Mouse (Mus musculus): ENCODE results near the gene Sstr3. TPM values are rescaled to one million over a fixed set of nuclear protein-coding genes. Genes with fewer than 3 reads are reported as not detected.

Sstr3 gene
- polyA plus RNA-seq, 1 experiment from 2014 or later: 0.18 TPM

DNA sequence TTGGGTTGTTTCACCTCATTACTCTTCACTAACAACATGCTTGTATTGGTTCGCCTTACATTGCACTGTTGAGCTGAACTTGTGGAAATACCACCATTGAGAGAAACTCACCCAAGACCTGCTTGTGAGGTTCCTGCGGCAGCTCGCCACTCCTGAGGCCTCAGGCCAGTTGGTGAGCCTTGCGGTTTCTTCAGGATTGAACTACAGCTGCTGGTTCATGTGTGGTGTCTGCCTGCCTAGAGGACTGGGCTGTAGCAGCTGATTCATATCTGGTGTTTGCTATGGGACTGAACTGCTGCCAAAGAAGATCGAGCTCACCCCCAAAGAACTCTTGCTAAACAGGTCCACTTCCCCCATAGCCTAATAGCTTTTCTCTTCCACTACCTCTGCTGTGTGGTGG, 39.7 kb downstream of the Sstr3 start:
- DNase-seq: no peak
- H3K9ac ChIP-seq (replicated peaks; ENCODE audit: low read length): no peak overlapping the region
- WGBS: 92% methylated on average over 5 of the region's 5 CpGs
- H3K4me3 ChIP-seq (replicated peaks; ENCODE audit: low read depth, low read length): no peak overlapping the region
- no peaks in the 10 kb centered on the region for H3K27me3 ChIP-seq (ENCODE audit: control insufficient read depth, insufficient read depth, low read length)
- ATAC-seq (ENCODE audit: low FRiP score, low TSS enrichment): no peak
- peaks cover 5% of the 10 kb centered on the region; the same call in 1 of the 2 replicates for H3K9me3 ChIP-seq (ENCODE audit: control insufficient read depth, low read length)
- H3K4me1 ChIP-seq (ENCODE audit: control insufficient read depth, insufficient read depth, low read length): peaks cover 1% of the 10 kb centered on the region
- H3K36me3 ChIP-seq (ENCODE audit: control insufficient read depth, insufficient read depth, low read length): no peaks in the 10 kb centered on the region
- H3K27ac ChIP-seq (replicated peaks; ENCODE audit: low read depth, low read length): no peak overlapping the region
- H3K4me2 ChIP-seq (ENCODE audit: low read length): no peak overlapping the region

DNA sequence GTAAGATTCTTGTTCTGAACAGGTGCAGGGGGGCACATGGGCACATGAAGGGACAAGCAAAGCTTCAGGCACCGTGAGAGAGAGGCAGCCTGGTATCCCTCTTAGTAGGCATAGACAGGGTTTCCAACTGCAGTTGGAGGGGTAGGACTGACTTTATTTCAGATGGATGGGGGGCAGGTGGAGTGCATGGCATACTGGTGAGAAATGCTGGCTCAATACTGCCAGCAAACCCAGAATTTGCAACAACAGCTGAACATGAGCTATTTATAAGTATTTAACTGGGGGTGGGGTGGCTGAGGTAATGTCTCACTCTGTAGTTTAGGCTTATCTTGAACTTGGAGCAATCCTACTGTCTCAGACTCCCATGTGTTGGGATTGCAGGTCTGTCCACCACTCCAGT, 40.5 kb downstream of the Sstr3 start:
- no peaks in the 10 kb centered on the region for H3K4me1 ChIP-seq (ENCODE audit: control insufficient read depth, insufficient read depth, low read length)
- H3K4me3 ChIP-seq (replicated peaks; ENCODE audit: low read depth, low read length): no peak overlapping the region
- DNase-seq (no peak), ATAC-seq (ENCODE audit: low FRiP score, low TSS enrichment) (no peak)
- no peaks in the 10 kb centered on the region for H3K36me3 ChIP-seq (ENCODE audit: control insufficient read depth, insufficient read depth, low read length)
- H3K27ac ChIP-seq (replicated peaks; ENCODE audit: low read depth, low read length): no peak overlapping the region
- no peaks in the 10 kb centered on the region for H3K27me3 ChIP-seq (ENCODE audit: control insufficient read depth, insufficient read depth, low read length)
- WGBS: 87% methylated on average over 1 of the region's 1 CpGs
- no peak overlapping the region for H3K9ac ChIP-seq (replicated peaks; ENCODE audit: low read length)
- H3K4me2 ChIP-seq (ENCODE audit: low read length): no peak overlapping the region
- H3K9me3 ChIP-seq (ENCODE audit: control insufficient read depth, low read length): peaks cover 5% of the 10 kb centered on the region; the same call in 1 of the 2 replicates

DNA sequence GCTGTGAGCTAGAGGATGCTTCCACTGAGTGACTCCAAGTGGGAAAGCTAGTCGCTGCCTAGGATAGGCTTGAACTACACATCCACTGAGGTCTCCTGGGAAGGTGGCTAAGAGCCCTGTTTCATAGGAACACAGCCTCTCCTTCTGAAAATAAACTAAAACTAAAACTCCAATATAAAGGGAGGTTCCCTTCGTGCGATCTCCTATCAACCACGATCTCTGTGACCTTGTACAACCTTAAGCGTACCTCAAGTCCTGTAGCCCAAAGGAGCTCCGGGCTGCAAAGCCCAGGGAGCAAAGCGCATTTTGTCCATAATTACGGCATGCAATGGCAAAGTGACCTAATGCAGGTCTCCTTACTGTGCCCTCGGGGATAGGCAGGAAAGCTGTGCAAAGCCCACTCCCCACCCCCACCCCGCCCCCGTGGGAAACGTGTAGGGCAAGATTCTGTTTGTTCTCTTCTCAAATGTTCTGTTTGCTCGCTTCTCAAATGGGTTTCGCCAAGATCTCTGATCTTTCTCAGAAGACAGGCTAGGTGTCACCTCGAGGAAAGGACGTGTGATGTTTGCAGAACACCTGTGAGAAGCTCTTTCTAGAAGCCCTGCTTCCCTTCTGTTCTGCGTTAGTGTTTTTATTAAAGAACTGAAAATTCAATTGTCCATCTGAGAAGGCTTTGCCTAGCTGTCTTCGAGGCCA, 41.9 kb downstream of the Sstr3 start:
- no peak overlapping the region for H3K4me2 ChIP-seq (ENCODE audit: low read length)
- H3K9ac ChIP-seq (replicated peaks; ENCODE audit: low read length): no peak overlapping the region
- peaks cover 5% of the 10 kb centered on the region; the same call in 1 of the 2 replicates for H3K9me3 ChIP-seq (ENCODE audit: control insufficient read depth, low read length)
- 87% methylated on average over 18 of the region's 18 CpGs for WGBS
- H3K36me3 ChIP-seq (ENCODE audit: control insufficient read depth, insufficient read depth, low read length): no peaks in the 10 kb centered on the region
- H3K27me3 ChIP-seq (ENCODE audit: control insufficient read depth, insufficient read depth, low read length): no peaks in the 10 kb centered on the region
- ATAC-seq (ENCODE audit: low FRiP score, low TSS enrichment) (no peak), DNase-seq (no peak)
- H3K27ac ChIP-seq (replicated peaks; ENCODE audit: low read depth, low read length): no peak overlapping the region
- no peaks in the 10 kb centered on the region for H3K4me1 ChIP-seq (ENCODE audit: control insufficient read depth, insufficient read depth, low read length)
- H3K4me3 ChIP-seq (replicated peaks; ENCODE audit: low read depth, low read length): no peak overlapping the region

DNA sequence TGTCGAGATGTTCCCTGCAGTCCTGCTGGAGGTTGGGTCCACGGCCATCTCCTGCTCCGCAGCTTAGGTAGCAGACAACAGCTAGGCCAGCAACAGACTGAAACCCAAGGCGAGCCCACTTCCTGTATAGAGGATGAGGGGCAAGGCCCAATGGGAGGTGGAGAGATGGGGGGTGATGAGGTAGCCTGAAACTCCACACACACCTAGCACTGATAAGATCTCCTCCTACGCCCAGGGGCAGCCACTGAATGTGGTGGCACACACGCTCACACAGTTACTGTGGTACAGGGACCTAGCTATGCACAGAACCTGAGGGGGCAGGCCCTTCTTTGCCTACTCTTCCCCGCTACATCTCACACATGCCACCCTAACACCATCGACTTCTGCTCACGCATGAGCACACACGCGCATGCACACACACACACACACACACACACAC, 49.5 kb downstream of the Sstr3 start, which contains the start of gene Il2rb:
Gene Il2rb (minus strand): TSS at position 304 of the 439 bp plus-strand sequence.
- Histone ChIP-seq H3K36me3 (ENCODE audit: control insufficient read depth, insufficient read depth, low read length) (no peaks in the 10 kb centered on the region), H3K9me3 (ENCODE audit: control insufficient read depth, low read length) (no peaks in the 10 kb centered on the region), H3K4me3 (replicated peaks; ENCODE audit: low read depth, low read length) (no peak within 1 kb of the TSS), H3K4me1 (ENCODE audit: control insufficient read depth, insufficient read depth, low read length) (no peaks in the 10 kb centered on the region), H3K4me2 (ENCODE audit: low read length) (no peak within 1 kb of the TSS), H3K27me3 (ENCODE audit: control insufficient read depth, insufficient read depth, low read length) (no peaks in the 10 kb centered on the region), H3K9ac (replicated peaks; ENCODE audit: low read length) (no peak within 1 kb of the TSS), H3K27ac (replicated peaks; ENCODE audit: low read depth, low read length) (no peak within 1 kb of the TSS)
- no peak for DNase-seq
- 93% methylated on average over 11 of the region's 11 CpGs for WGBS
- no peak for ATAC-seq (ENCODE audit: low FRiP score, low TSS enrichment)

DNA sequence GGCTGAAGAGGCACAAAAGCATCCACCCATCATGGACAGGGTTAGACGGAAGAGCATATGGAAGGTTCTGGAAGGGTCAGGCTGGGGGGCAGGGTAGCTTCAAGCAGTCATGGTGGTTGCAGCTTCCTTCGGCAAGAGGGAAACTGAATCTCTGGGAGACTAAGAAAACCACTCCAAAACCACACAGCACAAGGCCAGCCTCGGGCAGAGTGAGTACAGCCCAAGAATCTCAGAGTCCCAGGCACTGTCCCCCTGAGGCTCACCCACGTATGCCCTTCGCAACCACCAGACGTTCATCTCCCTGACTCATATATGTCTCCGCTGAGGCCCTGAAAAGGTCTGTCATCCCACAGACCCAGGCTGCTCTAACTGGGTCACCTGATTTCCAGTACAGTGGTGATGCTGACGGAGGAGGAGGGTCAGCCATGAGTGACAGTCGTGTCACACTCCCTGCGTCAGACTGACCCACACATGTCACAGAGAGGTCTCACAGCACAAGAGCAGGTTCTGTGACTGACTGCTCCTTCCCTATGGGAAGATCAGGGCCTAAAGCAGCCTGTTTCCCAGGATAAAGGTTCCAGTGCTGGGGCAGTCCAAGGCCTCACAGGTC, 51.0 kb downstream of the Sstr3 start:
- H3K9me3 ChIP-seq (ENCODE audit: control insufficient read depth, low read length): no peaks in the 10 kb centered on the region
- no peak overlapping the region for H3K27ac ChIP-seq (replicated peaks; ENCODE audit: low read depth, low read length)
- no peak overlapping the region for H3K4me3 ChIP-seq (replicated peaks; ENCODE audit: low read depth, low read length)
- H3K9ac ChIP-seq (replicated peaks; ENCODE audit: low read length): no peak overlapping the region
- WGBS: 85% methylated on average over 10 of the region's 10 CpGs
- H3K36me3 ChIP-seq (ENCODE audit: control insufficient read depth, insufficient read depth, low read length): no peaks in the 10 kb centered on the region
- no peaks in the 10 kb centered on the region for H3K27me3 ChIP-seq (ENCODE audit: control insufficient read depth, insufficient read depth, low read length)
- no peak for DNase-seq
- no peak for ATAC-seq (ENCODE audit: low FRiP score, low TSS enrichment)
- no peaks in the 10 kb centered on the region for H3K4me1 ChIP-seq (ENCODE audit: control insufficient read depth, insufficient read depth, low read length)
- no peak overlapping the region for H3K4me2 ChIP-seq (ENCODE audit: low read length)

DNA sequence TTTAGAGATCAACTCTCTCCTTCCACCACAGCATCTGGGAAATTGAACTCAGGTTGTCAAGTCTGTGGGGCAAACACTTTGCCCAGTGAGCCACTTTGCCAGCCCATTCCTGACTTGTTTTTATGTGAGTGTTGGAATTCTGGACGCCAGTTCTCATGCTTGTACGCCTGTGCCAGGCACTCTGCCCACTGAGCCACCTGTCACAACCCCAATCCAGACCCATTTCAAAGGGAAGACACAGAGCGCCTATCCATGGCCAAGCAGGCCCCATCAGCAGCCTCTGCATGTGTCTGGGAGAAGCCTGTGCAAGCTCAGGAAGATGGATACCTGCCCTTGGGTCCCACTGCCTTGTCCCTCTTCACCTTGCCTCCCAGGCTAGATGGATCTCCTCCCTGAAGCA, 53.2 kb downstream of the Sstr3 start:
- no peak for DNase-seq
- no peak overlapping the region for H3K9ac ChIP-seq (replicated peaks; ENCODE audit: low read length)
- H3K4me1 ChIP-seq (ENCODE audit: control insufficient read depth, insufficient read depth, low read length): no peaks in the 10 kb centered on the region
- no peak for ATAC-seq (ENCODE audit: low FRiP score, low TSS enrichment)
- H3K4me3 ChIP-seq (replicated peaks; ENCODE audit: low read depth, low read length): no peak overlapping the region
- H3K27me3 ChIP-seq (ENCODE audit: control insufficient read depth, insufficient read depth, low read length): no peaks in the 10 kb centered on the region
- no peak overlapping the region for H3K27ac ChIP-seq (replicated peaks; ENCODE audit: low read depth, low read length)
- 76% methylated on average over 3 of the region's 3 CpGs for WGBS
- no peak overlapping the region for H3K4me2 ChIP-seq (ENCODE audit: low read length)
- no peaks in the 10 kb centered on the region for H3K36me3 ChIP-seq (ENCODE audit: control insufficient read depth, insufficient read depth, low read length)
- no peaks in the 10 kb centered on the region for H3K9me3 ChIP-seq (ENCODE audit: control insufficient read depth, low read length)

DNA sequence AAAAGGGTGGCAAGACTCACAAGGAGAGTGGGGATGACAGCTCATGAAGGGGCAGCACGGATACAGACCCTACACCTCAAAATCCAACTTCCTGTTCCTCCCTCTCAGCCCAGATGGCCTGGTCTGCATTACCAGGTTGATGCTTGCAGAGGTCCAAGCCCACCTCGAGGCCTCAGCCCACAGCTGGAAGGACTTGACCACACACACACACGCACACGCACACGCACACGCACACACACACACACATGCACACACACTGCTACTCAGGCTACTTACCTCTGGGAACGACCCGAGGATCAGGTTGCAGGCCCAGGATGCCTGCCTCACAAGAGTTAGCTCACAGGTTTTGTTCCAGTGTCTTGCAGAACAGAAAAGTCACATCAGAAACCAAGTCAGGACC, 54.6 kb downstream of the Sstr3 start:
- no peak for ATAC-seq (ENCODE audit: low FRiP score, low TSS enrichment)
- no peak for DNase-seq
- Histone ChIP-seq H3K9me3 (ENCODE audit: control insufficient read depth, low read length) (no peaks in the 10 kb centered on the region), H3K4me3 (replicated peaks; ENCODE audit: low read depth, low read length) (no peak overlapping the region), H3K4me1 (ENCODE audit: control insufficient read depth, insufficient read depth, low read length) (no peaks in the 10 kb centered on the region), H3K9ac (replicated peaks; ENCODE audit: low read length) (no peak overlapping the region), H3K27ac (replicated peaks; ENCODE audit: low read depth, low read length) (no peak overlapping the region), H3K4me2 (ENCODE audit: low read length) (no peak overlapping the region), H3K36me3 (ENCODE audit: control insufficient read depth, insufficient read depth, low read length) (no peaks in the 10 kb centered on the region), H3K27me3 (ENCODE audit: control insufficient read depth, insufficient read depth, low read length) (no peaks in the 10 kb centered on the region)
- WGBS: 83% methylated on average over 8 of the region's 8 CpGs

DNA sequence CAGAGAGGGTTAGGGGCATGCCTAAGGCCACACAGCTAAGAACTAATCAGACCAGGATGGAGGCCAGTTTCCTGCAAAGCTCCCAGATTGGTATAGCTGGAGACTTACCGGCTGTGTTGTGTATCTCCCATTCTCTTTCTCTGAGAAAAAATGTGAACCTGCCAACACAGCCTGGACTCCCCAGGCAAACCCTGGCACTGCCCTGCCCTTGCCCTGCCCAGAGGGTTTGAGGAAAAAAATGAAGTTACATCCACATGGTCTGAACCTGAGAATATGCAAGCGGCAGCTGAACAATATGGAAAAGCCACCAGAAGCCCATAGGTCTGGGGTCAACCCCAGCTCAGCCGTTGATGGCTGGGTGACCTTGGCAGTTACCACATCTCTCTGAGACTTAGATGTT, 55.2 kb downstream of the Sstr3 start:
- no peak overlapping the region for H3K4me2 ChIP-seq (ENCODE audit: low read length)
- no peaks in the 10 kb centered on the region for H3K4me1 ChIP-seq (ENCODE audit: control insufficient read depth, insufficient read depth, low read length)
- no peak for ATAC-seq (ENCODE audit: low FRiP score, low TSS enrichment)
- H3K27me3 ChIP-seq (ENCODE audit: control insufficient read depth, insufficient read depth, low read length): no peaks in the 10 kb centered on the region
- no peak overlapping the region for H3K27ac ChIP-seq (replicated peaks; ENCODE audit: low read depth, low read length)
- 90% methylated on average over 3 of the region's 3 CpGs for WGBS
- H3K4me3 ChIP-seq (replicated peaks; ENCODE audit: low read depth, low read length): no peak overlapping the region
- DNase-seq: no peak
- H3K36me3 ChIP-seq (ENCODE audit: control insufficient read depth, insufficient read depth, low read length): no peaks in the 10 kb centered on the region
- no peaks in the 10 kb centered on the region for H3K9me3 ChIP-seq (ENCODE audit: control insufficient read depth, low read length)
- no peak overlapping the region for H3K9ac ChIP-seq (replicated peaks; ENCODE audit: low read length)

DNA sequence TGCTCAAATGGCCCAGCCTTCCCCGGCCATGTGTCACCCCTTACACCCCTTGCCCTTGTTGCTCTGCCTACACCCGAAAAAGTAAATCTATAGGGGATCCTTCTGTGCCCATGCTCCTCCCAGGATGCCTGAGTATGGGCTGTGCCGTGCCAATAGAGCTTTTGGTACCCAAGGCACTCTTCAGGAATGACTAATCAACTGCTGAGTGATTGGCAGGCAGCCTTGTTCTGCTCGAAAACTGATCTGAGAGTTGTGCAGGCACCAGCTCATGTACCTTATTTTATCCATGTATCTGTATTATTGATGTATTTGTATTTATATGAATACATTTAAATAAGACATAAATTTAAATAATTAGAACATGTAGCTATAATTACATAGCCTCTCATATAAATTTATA, 57.4 kb downstream of the Sstr3 start:
- 70% methylated on average over 4 of the region's 4 CpGs for WGBS
- Histone ChIP-seq H3K4me1 (ENCODE audit: control insufficient read depth, insufficient read depth, low read length) (no peaks in the 10 kb centered on the region), H3K4me2 (ENCODE audit: low read length) (no peak overlapping the region), H3K27ac (replicated peaks; ENCODE audit: low read depth, low read length) (no peak overlapping the region), H3K36me3 (ENCODE audit: control insufficient read depth, insufficient read depth, low read length) (no peaks in the 10 kb centered on the region), H3K9ac (replicated peaks; ENCODE audit: low read length) (no peak overlapping the region), H3K4me3 (replicated peaks; ENCODE audit: low read depth, low read length) (no peak overlapping the region), H3K9me3 (ENCODE audit: control insufficient read depth, low read length) (no peaks in the 10 kb centered on the region), H3K27me3 (ENCODE audit: control insufficient read depth, insufficient read depth, low read length) (no peaks in the 10 kb centered on the region)
- DNase-seq (no peak), ATAC-seq (ENCODE audit: low FRiP score, low TSS enrichment) (no peak)

Measured in midbrain, embryonic 14.5 days (tissue).